Mouse (Mus musculus): ENCODE measurements around the gene Nxph4.

Nxph4 gene

DNA sequence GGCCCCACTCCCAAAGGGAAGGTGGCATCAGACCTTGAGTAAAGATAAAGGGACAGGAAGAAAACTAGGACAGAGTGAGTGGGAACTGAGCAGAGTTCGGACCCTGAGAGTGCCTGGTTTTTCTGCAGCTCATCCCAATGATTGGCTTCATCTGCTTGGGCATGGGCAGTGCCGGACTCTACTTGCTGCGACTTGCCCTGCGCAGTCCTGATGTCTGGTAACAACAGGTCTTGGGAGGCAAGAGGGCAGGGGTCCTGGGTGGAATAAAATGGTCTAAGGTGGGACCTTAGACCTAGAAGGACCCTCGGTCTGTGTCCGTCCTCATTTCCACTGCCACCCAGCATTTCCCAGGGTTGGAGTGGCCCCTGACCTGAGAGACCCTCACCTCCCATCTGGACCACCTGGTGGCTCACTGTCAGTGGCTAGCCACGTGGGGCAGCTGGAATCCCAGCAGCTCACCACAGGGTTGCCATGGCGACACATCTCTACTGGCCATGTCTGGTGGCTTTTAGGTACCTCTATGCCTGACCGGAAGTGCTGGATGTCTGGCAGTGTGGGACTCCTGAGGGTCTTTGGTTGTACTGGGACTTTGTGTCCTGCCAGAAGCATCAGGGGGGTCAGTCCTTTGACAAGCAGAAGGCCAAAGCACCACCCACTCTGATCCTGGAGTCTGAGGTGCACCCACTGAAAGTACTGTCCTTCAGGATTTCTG is 18.9 kb downstream of the Nxph4 start:
- no peak for DNase-seq (ENCODE audit: low spot score in 2 of 2)

DNA sequence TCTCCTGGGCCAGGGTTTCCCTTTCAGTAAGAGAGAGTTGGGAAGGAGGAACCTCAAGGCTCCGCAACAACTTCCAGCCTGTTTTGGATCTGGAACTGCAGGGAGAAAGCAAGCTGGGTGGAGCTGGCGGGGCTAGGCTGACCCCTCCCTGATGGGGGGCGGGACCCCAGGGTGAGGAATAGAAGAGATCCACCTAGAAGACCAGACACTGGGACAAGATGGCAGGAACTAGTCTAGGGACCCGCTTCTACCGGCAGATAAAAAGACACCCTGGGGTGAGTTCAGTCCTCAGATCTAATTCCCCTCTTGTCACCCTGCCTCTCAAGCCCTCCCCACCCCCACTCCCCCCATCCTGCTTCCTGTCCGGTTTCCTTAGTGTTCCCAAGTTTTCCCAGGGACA is 19.6 kb downstream of the Nxph4 start, which contains the start of gene Ndufa4l2:
Ndufa4l2 (plus strand) TSS at position 204 of the 400 bp plus-strand sequence.
- no peak for DNase-seq (ENCODE audit: low spot score in 2 of 2)

DNA sequence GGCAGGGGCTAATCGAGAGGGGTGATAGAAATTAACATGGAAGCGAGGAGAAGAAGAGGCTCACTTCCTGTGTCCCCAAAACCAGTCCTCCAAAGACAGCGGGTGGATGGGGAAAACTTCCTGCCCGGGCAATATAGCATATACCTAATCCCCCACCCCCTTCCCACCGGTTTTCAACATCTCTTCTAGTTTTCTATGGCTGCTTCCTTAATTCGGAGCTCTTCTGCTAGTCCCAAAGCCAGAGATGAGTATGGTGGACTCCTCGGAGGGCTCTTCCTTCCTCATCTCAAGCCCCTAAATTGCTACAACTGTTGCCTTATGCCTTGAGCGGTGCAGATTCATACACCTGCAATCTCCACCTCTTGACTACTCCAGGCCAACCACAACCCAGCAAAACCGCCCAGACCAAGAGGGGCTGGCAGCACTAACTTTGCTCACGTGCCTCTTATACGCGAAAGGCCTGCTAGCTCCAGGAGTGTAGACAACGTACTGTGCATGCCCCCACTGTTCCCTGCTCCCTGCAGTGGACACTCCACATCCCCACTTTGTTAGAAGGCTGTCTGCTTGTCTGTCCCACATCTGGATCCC is 20.2 kb downstream of the Nxph4 start:
- no peak for DNase-seq (ENCODE audit: low spot score in 2 of 2)

DNA sequence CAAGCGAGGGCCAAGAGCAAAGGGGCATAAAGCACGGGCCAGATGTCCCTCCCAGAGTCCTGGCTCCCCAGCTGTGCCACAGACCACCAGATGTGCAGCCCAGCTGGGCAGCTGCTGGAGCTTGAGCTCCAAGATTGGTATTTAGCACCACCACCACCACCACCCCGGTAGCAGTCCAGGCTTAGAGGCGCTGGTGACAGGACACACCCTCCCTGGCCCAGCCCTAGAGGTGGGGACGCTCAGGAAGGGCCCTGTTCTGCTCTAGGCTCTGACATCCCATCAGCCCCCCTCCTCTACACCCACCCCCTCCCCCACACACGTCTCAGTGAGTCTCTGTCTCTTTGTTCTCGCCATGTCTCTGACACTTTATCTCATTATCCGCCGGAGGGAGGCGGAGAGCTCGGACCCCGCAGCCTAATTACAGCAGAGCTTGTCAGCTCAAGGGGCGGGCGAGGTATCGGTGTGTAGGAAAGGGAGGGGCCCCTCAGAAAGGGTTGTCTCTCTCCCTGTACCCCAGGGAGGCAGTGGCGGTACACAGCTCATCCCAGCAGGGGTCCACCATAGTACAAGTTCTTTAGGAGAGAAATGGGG is 20.8 kb downstream of the Nxph4 start:
- DNase-seq (ENCODE audit: low spot score in 2 of 2), result no peak

DNA sequence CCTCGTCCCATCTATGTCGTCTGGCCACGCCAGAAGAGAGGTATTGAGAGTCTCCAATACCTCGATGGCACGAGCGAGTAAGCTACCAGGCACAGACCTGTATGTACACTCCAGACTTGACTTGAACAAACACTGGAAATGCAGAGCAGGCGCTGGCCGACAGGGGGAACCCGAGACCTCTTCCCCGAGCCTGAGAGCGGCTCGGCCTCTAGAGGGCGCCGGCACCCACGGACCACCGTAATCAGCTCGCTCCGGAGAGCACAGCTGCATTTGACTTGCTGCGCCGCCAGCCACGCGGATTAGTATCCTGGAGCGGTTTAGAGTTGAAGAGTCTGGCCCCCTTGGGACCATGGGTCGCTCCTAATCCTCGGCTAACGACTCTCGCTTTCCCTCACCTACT is 21.5 kb downstream of the Nxph4 start:
- peak; percentile 93 to 94 for DNase-seq (ENCODE audit: low spot score in 2 of 2)

DNA sequence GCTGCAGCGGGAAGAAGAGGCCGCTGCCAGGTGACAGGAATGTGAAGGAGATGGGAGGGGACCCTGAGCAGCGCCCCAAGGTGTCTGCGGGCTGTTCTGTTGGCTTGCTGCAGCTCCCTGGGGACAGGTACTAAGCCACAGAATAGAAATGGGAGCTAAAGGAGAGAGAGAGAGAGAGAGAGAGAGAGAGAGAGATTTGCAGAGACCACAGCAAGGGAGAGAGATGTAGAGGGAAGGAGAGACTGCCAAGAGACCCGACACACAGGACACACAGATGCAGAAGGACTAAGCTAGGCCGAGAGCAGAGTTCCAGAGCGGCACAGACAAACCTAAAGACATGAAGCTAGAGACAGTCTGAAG is 22.1 kb downstream of the Nxph4 start:
- no peak for DNase-seq (ENCODE audit: low spot score in 2 of 2)

DNA sequence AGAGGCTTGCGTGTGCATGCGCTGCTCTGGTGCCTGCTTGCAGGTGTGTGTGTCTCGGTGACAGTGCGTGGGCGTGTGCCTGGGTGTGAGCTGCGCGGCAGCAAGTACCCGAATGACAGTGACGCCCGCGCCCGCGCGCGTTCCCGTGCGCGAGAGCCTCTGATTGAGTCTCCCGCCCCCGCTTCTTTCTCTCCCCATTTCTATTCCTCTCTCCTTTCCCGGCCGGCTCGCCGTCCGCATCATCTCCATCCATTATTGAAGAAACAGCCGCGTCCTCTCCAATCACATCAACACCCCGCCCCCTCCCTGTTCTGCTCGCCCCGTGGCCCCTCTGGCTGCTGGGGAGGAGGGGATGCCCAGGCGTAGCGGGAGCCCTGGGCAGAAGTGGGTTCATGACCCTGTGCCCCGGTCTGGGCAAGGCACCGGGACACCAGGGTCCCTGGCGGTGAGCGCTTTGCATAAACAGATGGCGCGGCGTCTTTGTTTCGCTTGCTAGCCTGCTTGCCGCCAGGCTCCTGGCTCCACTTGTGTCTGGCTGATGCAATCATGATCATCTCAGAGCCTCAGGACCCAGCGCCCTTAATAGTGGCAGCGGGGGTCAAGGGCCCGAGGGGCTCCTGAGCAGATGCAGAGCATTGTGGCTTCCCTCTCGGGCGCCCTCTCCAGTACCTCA is 22.6 kb downstream of the Nxph4 start:
- peak in 1 of 2 experiments; percentile 36 for DNase-seq (ENCODE audit: low spot score in 2 of 2)

DNA sequence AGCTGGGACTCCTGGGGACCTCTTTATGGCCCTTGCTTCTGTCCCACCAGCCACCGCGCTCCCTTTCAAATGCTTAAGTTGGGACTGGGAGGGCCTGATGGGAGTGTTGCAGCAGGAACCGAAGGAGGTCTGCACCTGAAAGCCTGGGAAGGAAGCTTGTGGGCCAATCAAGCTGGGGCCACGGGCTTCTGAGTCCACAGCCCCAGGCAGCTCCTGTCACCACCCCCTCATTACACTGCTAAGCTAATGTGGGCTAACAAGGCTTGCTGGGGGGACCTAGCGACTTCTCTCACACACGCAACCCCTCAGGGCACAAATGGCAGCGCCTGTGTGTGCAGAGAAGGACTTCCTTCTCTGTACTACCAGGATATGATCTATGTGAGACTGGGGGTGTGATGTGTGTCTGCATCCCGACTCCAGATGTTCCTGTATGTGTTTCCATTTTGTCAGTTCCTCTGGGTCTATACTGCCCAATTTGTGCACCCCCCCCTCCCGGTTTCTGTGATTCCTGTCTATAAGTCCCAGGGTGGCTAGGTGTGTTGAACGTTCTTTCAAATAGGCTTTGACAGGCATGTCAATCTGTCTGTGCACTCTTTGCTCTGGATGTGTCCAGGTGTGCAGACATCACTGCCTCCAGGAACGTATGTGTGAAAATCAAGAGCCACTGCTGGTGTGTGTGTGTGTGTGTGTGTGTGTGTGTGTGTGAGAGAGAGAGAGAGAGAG is 23.3 kb downstream of the Nxph4 start:
- no peak for DNase-seq (ENCODE audit: low spot score in 2 of 2)

DNA sequence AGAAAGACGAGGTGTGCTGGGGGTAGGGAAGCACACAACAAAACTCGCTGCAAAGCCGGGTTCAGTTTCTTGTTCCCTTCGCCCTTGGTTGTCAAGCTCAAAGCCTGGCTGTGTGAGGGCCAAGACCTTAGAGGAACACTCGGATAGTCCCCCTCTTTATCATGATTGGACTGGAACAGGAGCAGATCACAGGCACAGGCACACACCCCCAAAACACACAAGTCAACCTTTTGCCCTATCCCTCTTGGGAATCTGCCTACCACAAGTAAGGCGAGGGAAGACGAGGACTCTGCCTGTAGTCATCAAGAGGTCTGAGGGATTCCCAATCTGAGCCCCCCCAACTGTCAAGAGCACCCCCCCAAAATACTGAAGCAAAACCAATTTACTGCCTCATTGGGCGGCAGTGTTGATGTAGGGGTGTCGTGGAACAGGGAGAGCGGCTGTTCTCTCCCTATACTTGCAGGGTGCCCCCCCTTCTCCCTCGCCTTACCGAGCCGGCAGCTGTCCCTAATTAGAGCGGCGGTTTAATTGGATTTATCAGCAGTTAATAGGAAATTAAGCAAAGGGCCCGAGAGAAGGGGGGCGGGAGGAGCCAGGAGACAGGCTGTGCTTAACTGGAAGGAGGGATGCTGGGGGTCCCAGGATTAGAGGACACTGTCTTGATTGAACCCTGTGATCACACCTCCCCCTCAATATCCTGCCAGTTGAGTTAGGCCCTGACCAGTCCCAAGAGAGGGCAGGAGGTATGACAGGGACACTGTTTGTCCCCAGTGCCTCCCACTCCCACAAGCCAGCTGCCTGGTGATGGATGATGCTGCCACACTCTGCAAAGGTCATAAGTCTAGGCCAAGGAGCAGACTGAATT is 24.3 kb downstream of the Nxph4 start:
- no peak for DNase-seq (ENCODE audit: low spot score in 2 of 2)

DNA sequence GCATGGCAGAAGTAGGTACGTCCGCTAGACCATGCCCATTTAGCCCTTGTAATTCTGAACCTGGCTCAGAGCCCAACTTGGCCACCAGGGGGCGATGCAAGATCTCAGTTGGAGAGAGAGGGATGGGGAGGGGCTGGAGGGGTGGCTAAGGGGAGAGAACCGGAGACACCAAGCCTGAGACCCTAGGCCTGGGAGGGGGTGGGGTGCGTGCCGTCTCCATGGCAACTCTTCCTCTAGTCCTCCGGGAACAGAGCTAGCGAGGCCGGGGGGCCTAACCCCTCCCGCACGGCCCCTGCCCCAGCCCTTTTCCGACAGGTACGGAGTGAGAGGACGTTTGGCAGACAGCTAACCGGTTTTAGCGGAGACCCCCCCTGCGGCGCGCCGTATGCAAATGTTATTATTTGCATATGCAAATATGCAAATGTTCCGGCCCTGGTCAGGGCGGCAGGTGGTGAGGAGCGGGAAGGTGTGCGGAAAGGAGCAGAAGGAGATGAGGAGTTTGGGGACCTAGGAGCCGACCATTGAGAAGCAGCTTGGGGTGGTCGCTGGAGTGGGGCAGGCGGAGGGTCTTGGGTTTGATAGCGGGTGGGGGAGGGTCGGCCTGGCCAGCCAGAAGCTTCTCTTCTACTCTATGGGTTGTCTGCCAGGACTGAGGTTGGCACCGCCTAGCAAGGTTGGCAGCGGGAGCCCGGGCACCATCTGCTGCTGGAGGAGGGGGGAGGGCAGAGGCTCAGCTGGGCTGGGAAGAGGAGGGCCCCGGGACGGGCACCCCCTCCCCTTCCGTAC is 25.1 kb downstream of the Nxph4 start:
- peak; percentile 65 to 79 for DNase-seq (ENCODE audit: low spot score in 2 of 2)

DNA sequence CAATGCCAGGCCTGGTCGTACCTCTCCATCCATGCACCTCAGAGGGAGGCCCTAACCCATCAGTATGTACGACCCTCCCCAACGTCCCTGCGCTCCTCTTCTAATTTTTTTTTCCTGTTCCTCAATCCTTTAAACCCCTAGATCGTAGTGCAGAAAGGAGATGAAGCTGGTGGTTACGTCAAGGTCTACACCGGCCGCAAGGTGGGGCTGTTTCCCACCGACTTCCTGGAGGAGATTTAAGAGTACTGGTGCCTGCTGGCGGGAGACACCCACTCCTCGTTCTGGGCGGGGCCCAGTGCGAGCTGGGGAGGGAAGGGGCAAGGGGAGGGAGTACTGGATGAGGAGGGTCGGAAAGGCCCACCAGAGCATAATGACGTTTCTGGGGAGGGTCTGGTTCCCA is 26.1 kb downstream of the Nxph4 start:
- peak; percentile 52 to 70 for DNase-seq (ENCODE audit: low spot score in 2 of 2)

DNA sequence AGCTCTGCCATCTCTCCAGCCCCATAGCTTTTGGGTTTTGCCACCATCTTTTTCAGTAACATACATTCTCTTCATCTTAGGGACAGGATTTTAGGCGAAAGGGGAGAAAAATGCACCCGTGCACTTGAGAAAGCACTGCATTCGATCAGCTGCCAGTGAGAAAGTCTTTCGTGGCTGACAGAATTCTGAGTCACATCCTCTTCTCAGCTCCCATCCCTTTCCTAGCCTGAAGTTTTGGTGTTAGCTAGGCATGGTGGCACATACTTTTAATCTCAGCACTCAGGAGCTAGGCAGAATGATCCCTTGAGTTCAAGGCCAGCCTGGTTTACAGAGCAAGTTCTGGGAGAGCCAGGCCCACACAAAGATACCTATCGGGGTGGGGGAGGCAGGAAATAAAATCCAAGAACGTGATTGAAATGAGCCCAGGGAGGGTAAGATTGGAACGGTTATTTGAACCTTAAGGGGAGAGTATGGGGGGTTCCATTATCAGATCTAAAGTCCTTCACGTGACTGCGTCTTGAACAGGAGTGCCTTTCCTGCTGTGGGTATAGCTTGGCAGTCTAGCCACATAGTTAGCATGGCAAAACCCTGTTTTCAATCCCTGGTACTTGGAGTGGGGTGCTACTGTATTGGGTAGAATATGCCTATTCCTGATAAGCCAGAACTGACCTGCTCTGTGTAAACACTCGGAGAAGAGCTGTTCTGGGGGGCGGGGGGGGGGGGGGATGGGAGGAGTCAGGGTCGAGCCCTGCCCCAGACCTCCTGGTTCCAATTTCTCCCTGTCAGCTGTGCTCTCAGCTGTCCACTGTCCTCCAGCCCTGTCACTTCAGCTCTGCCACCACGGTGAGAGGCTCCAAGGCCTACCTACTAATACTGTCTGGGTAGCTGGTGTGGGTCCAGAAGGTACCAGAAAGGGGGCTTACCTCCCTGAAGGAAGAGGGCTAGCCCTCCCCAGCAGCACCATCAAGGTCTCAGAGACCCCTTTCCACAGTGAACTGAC is 33.2 kb downstream of the Nxph4 start, which contains the start of gene Stac3:
Stac3 (plus strand) TSS at position 793 of the 1,000 bp plus-strand sequence.
- no peak for DNase-seq (ENCODE audit: low spot score in 2 of 2)

DNA sequence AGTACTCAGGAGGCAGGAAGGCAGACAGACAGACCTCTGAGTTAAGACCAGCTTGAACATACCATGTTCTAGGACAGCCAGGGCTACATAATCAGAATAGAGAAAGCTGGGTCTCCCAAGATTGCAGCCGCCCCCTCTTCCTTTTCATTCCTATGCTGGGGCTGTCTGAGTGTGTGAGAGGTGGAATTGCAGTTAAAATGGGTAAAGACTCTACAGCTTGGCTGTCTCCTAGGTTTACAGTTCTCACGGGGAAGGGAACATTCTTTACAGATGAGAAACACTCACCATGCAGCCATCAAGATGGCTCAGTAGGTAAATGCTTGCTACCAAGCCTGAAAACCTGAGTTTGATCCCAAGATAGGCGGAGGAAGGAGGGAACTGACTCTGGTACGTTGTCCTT is 34.3 kb downstream of the Nxph4 start:
- DNase-seq (ENCODE audit: low spot score in 2 of 2), result no peak

DNA sequence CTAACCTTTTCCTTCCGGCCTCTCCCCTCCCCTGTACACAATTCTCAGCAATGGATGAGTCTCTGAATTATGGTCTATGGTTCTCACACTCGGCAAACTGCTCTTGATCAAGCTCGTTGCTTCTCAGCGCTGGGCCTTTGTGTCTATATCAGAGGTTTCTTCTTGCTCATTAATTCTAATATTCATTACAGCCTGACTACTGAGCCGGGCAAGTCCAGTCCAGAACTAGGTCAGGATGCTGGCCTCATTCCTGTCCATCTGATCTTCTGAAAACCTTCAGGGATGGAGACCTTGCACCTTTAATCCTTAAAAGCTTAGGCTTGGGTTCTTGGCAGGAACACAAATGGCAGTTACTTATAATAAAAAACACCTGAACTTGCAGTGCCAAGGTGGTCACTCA is 34.8 kb downstream of the Nxph4 start:
- DNase-seq (ENCODE audit: low spot score in 2 of 2), result no peak

DNA sequence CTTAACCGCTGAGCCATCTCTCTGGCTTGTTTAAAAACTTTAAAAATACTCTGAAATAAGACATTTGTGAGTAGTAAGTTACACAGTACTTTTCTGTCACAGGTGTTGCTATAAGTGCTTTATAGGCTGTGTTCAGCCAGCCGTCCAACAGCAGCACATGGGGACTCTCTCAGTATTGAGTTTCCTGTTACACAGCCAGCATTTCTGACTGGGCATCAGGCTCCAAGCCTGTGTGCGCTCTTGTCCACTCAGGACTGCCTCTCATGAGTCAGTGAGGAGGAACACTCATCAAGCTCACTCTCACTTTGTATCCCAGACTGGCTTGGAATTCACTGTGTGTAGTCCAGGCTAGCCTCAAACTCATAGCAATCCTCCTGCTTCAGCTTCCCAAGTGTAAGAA is 38.2 kb downstream of the Nxph4 start:
- DNase-seq (ENCODE audit: low spot score in 2 of 2), result no peak

DNA sequence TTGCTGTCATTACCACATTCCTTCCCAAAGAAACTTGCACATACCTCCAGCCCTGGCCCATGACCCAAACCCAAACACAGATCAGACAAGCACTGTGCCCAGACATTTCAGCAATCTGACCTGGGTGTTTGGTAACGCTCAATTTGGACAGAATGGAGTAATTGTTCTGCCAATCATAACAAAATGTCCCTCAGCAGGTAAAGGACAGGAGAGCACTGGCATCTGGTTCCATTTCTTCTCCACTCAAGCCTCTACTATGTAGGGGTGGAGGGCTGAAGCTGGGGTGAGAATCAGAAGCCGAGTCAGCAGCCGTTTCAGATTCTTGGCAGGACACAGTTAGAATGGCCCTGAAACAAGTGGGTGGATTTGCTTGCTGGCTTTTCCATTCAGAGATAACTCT is 42.2 kb downstream of the Nxph4 start:
- no peak for DNase-seq (ENCODE audit: low spot score in 2 of 2)

DNA sequence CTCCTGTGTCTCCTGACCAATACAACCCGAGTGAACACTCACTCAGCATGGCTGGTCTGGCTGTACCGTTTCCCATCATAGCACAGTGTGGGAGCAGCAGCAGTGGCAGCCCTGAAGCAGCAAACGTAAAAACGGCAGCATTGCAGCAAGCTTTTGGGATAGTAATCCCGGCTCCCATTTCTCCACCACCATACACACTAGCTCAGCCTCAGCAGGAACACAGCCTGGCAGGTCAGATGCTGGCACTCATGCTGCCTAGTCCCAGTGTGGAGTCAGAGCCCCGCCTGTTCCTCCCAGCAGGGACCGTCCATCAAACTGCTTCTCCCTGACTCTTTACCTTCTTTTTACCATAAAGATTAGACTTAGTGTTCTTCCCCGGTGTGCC is 43.2 kb downstream of the Nxph4 start:
- DNase-seq (ENCODE audit: low spot score in 2 of 2), result no peak

DNA sequence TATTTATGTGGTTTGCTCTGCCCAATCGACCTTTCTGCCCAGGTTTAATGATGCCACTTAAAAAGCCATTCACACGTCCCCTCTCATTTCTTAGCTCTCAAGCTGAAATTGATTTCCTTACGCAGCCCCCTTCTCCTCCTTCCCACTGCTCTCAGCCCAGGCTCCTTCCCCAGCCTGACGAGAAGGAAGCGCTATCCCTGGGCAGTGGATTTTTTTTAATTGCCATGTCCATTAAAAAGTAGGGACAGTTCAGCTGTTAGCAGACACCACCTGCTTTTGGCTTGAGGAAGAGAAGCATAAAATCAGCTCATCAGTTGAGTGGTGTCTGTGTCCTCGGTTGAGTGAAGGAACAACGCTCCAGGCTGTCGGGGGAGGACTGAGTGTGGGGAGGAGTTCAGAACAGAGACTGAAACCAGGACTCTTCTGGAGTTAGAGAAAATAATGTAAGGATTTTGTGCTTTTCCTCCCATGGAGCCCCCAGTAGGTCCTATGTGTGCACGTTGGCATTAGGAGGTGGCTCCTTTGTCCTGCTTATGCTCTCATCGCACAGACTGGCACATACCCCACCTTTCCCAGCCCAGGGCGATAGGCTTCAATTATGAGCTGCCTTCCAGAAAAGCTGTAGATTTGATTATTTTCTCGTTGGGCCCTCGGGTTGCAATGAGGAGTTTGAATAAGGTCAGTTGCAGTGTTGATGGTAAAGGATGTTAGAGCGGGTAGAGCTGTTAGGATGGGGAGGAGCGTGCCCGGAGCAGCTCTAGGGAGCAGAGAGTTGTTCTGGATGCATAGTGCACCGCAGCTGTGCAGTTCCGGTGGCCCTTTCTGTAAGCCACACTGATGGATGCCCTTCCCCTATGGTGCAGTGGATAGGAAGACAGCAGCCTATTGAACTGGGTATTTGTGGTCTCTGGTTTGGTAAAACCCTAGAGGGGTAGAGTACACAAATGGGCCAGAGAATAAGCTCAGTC is 43.9 kb downstream of the Nxph4 start:
- no peak for DNase-seq (ENCODE audit: low spot score in 2 of 2)

Data from urinary bladder, postnatal 36 days (tissue).